Mouse (Mus musculus) heart, postnatal 25 days (tissue): ENCODE results near the gene Cenpk. TPM values are rescaled to one million over a fixed set of nuclear protein-coding genes. Genes with fewer than 3 reads are reported as not detected.
"Not testable (repeated sequence)": the region's sequence is repeated elsewhere in the genome, so short reads cannot be mapped to it uniquely, and the experiment has no call there.

Experiments
- DNase-seq: peaks from one replicate; pipeline ENCODE4 v3.0.0; 2022; ENCODE audit warnings: low spot score
- intact Hi-C: fragments of 180-260 bp; cut with DNase I; formaldehyde crosslinking; loops from one replicate; pipeline ENCODE4 v1.15.1; 2025
- total RNA-seq, 2 experiments: library from RNA; stranded (reverse); gene quantifications; 2 replicates each; pipeline ENCODE4 v1.2.3; 2021

Cenpk gene
- total RNA-seq, result under 1 TPM; 0.22 to 0.57 TPM

DNA sequence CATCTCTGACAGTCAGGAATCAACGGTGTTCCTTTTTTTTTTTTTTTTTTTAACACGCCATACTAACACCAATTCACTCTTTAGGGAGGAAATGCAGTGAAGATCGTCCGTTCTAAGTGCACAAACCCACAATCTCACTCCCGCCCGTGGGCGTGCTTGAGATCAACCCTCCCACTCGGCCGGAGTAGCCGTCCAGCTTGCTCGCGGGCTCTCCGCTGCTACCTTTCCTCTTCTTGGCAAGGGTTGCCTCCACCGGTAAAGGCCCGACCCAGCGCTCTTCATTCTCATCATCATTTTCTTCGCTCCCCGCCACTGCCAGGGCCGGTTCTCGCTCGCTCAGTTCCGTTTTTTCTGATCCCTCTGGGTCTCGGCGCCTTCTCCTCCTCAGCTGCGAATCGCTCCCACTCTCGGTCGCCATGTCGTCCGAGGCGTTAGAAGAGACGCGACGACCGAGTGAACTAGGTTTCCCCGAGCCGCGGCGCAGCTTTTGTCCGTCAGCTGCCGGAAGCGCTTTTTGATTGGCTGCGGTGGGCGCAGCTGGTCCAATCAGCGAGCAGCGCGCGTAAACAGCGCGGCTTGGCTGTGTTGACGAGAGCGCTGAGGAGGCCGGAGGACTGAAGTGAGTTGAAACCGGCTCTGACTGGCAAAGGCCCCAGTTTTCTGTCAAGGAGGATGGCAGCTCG is at the start of gene Cenpk, which contains the start of gene Ppwd1:
Gene Cenpk (plus strand): TSS at position 228 of the 683 bp plus-strand sequence.
Gene Ppwd1 (minus strand): TSS at position 460 of the 683 bp plus-strand sequence.
- intact Hi-C loops, result no loop called here

DNA sequence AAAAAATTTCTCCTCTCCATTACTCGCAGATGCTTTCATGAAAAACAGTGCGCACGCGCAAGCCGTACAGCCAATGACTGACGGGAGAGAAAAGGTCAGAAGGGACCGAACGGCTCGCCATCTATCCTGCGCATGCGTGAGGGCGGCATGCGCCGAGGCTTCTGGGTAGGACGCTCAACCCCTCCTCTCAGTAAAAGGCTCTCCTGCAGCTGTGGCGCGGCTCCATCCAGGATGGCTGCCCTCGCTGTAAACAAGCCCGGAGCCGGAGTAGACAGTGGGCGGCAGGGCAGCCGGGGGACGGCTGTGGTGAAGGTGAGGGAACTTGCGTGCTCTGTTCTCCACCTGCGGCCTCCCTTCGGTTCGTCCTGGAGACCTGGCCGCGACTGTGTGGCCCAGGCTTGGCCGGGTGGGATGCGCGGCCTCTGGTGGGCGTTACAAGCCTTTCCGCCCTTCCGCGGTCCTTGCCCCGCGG is 49.7 kb upstream of the Cenpk start, which contains the start of gene Trim23:
Gene Trim23 (plus strand): TSS at position 148 of the 472 bp plus-strand sequence.
- intact Hi-C loops, result no loop called here
- DNase-seq, result peak; percentile 95

More for the DNA sequence above, at the start of gene Cenpk, which contains the start of gene Ppwd1:
- DNase-seq, result peak; percentile 91

DNA sequence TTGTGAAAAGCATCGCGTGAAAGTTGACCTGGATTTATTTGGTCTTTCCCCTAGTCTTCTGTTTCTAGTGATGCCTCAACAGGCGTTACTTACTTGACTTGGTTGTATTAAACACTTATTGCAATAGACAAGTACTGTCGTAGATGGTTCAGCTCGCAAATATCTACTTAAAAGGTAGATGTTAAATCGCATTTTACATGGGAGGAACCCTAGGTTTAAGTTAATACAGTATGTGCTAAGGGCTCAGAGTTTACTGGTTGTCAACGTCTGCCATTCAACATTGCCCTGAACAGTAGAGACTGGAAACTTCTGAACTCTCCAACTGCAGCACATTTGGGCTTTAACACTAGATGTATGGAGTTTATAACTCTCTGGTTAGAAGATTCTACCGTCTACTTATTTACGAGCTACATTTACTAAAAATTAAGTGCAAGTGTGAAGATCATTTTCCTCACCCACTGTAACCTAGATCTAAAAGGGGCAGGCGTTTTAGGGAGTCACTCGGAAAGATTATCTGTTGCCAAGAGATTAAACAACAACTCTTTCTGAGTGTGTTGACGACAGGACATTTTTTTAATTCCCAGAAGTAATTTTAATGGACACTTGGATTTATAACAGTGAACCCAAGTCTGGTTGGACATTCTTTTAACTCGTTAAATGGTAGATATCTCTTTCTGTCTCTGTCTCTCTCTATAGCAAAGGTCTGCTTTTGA is 49.1 kb upstream of the Cenpk start:
- DNase-seq, result no peak
- intact Hi-C loops, result no loop called here

- no peak for DNase-seq
- intact Hi-C loops, result no loop called here
These were observed 41.1 kb upstream of the Cenpk start for GRCm38 (mm10) chr13:104187357-104187756.

- intact Hi-C loops, DNase-seq: not testable (repeated sequence)
These were observed 32.5 kb upstream of the Cenpk start for GRCm38 (mm10) chr13:104195891-104196290.

- intact Hi-C loops, result no loop called here
- DNase-seq, result no peak
These were observed 24.1 kb upstream of the Cenpk start for GRCm38 (mm10) chr13:104204313-104204712.

DNA sequence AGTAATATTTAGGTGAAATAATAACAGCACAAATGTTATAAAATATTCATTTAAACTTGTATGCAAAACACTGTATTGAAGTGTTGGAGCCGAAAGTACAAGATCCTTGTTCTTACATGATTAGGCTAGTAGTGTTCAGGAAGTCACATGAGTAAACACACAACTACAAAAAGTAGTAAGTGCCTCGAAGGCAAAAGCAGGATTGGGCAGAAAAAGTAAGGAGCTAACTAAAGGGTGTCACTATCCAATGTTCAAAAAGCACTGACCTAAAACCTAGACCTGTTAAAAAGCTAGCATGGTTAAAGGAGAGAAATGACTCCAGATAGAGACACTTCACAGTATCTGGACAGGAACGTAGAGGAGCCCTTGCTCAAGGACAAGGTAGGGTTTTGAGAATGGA is 933 bp upstream of the Cenpk start:
- no peak for DNase-seq
- intact Hi-C loops, result no loop called here

GRCm38 (mm10) chr13:104229181-104229580 is 770 bp downstream of the Cenpk start:
- no peak for DNase-seq
- intact Hi-C loops, result no loop called here

DNA sequence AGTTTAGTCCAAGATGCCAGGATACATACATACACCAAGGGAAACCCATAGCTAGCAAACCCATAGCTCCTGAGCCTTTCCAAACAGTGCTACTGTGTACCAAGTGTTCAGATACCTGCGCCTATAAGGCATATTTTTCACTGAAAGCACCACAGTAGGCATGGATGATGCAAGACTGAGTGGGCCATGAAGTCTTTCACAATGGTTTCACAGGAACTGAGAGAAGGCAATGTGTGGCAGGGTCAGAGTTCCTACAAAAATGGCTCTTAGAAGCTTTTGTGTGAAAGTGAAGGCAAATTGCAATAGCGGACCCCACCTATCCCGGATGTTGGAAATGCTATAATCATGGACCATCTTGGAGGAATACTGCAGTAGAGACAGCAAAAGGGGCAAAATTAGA is 30.6 kb downstream of the Cenpk start:
- no peak for DNase-seq
- intact Hi-C loops, result no loop called here

DNA sequence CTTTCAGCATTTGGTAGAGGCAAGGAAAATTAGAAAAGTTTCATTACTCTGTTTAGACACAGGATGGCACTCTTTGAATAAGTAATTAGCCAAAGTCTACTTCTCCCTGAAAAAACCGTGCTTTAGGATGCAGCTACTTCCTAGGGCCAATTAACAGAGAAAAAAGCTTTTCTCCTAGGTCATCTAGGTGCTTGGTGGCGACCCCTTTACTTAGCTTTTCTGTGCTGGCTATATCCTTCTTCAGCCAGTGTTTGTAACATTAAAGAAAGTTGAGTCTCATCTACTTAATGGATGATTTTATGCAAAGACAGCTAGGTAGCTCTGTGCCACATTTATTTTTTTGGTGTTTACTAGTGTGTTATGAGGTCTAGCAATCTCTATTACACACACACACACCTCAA is 56.6 kb downstream of the Cenpk start:
- DNase-seq, result no peak

GRCm38 (mm10) chr13:104285737-104286311 is 57.4 kb downstream of the Cenpk start:
- DNase-seq, result no peak
- intact Hi-C loops, result loop anchor here (2.0 to 5.0 kb wide), 3 partner anchors 395 to 656 kb away; no protein-coding TSS in a partner anchor

More for the DNA sequence above, 56.6 kb downstream of the Cenpk start:
- intact Hi-C loops, result loop anchor here (2.0 to 5.0 kb wide), 3 partner anchors 396 to 657 kb away; no protein-coding TSS in a partner anchor

- intact Hi-C loops, result loop anchor here (5.0 kb wide), 1 partner anchor 656 kb away; no protein-coding TSS in a partner anchor
- no peak for DNase-seq
These were observed 57.9 kb downstream of the Cenpk start for GRCm38 (mm10) chr13:104286336-104286735.

- peak; percentile 87 for DNase-seq
- intact Hi-C loops, result loop anchor here (5.0 kb wide), 1 partner anchor 655 kb away; no protein-coding TSS in a partner anchor
These were observed 58.5 kb downstream of the Cenpk start for GRCm38 (mm10) chr13:104286897-104287309.

DNA sequence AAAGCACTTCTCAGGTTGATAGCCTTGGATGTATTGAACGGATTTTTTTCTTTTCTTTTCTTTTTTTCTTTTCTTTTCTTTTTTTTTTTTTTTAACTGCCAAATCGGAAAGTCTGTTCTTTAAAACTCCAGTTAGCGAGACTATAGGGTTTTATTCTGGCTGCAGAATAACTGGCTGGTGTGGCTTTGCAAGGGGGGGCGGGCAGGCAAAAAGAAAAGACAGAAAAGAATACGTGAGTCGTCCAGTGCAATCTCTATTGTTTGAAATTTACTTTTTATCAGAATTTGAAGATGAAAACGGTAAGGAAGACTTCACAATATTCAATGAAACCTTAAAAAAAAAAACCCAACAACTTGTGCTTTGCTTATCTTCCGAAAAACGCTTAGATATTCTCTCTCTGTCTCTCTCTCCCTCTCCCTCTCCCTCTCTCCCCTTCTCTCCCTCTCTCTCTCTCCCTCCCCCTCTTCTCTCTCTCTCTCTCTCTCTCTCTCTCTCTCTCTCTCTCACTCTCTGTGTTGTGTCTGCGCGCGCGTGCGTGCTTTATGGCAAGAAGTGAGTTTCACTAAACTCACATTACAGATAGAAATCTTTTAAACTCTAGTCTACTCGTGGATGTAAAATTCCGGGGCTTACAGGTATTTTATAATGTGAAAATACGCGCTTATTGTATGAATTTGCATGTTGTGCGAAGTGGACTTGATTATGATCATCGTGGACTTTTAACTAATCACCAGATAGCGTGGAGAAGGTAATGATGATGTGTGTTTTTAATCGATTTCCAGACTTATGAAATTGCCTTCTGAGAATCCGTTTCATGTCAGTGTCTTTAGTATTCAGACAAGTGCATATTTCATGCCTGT is 59.2 kb downstream of the Cenpk start, which contains the start of gene Adamts6:
Gene Adamts6 (plus strand): TSS at position 470 of the 860 bp plus-strand sequence.
- no peak for DNase-seq

DNA sequence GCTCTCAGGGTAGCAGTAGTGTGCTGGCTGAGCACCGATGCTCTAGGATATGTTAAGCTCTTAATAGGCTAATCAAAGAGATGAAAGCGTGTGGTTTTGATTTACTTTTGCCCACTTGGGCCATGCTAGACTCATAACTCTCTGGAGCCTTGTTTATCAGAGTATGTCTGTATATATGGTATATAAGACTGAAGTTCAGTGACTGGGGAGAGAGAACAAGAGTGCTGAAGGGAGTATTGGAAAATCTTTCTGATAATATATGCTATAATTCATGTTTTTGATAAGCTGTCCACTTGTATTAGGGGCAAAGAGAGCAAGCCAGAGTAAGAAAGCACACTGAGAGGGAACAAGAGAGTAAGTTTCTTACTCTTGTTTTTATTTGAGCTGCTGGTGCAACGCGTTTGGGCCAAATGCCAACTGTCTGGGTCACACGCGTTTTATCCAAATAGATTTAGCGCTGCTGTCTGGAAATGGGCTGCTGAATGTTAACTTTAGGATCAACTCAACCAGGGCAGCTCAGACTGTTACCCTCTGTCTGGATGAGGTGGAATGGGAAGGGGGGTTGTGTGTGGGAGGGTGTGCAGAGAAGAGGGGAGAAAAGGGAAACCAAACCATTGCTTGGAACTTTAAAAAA is 59.9 kb downstream of the Cenpk start:
- intact Hi-C loops, result loop anchor here (5.0 kb wide), 1 partner anchor 654 kb away; no protein-coding TSS in a partner anchor
- peak; percentile 38 for DNase-seq

More for the DNA sequence above, 59.2 kb downstream of the Cenpk start, which contains the start of gene Adamts6:
- intact Hi-C loops, result loop anchor here (5.0 kb wide), 1 partner anchor 655 kb away; no protein-coding TSS in a partner anchor

GRCm38 (mm10) chr13:104289176-104289575 is 60.8 kb downstream of the Cenpk start:
- no peak for DNase-seq
- intact Hi-C loops, result loop anchor here (5.0 kb wide), 1 partner anchor 653 kb away; no protein-coding TSS in a partner anchor

- intact Hi-C loops, result no loop called here
These were observed 67.1 kb downstream of the Cenpk start for GRCm38 (mm10) chr13:104295472-104295871.

More at GRCm38 (mm10) chr13:104295472-104295871, 67.1 kb downstream of the Cenpk start:
- DNase-seq, result no peak
